Mouse (Mus musculus) midbrain, embryonic 16.5 days (tissue): ENCODE data around the gene Dolpp1. TPM values are rescaled to one million over a fixed set of nuclear protein-coding genes. Genes with fewer than 3 reads are reported as not detected.

Experiments used
- ATAC-seq: fragments of 200-750 bp; cut with Nextera tagmentation; 2 replicates; pipeline ENCODE4 v1.8.0; 2017; ENCODE audit warnings: moderate TSS enrichment
- H3K27ac ChIP-seq: fragments of 300-500 bp; sonication (generic); 2 replicates; pipeline ENCODE4 v1.5.1; 2014; ENCODE audit warnings: mild to moderate bottlenecking, low read length, mixed read lengths
- H3K27me3 ChIP-seq: fragments of 300-500 bp; sonication (generic); 2 replicates; pipeline ENCODE4 v1.6.1; 2014; ENCODE audit warnings: low read depth, low read length, mixed read lengths; ENCODE audit not compliant: control insufficient read depth, insufficient read depth
- H3K36me3 ChIP-seq: fragments of 300-500 bp; sonication (generic); 2 replicates; pipeline ENCODE4 v1.6.1; 2014; ENCODE audit warnings: mild to moderate bottlenecking, low read length, moderate library complexity, mixed read lengths; ENCODE audit not compliant: control insufficient read depth, insufficient read depth
- H3K4me1 ChIP-seq: fragments of 300-500 bp; sonication (generic); 2 replicates; pipeline ENCODE4 v1.6.1; 2014; ENCODE audit warnings: mild to moderate bottlenecking, low read length, mixed read lengths; ENCODE audit not compliant: control insufficient read depth, insufficient read depth
- H3K4me2 ChIP-seq: fragments of 300-500 bp; sonication (generic); 2 replicates; pipeline ENCODE4 v1.6.1; 2014; ENCODE audit warnings: mild to moderate bottlenecking, low read length, mixed read lengths
- H3K4me3 ChIP-seq: fragments of 300-500 bp; sonication (generic); 2 replicates; pipeline ENCODE4 v1.5.1; 2014; ENCODE audit warnings: low read depth, mild to moderate bottlenecking, low read length, moderate library complexity, mixed read lengths
- H3K9ac ChIP-seq: fragments of 300-500 bp; sonication (generic); 2 replicates; pipeline ENCODE4 v1.6.1; 2014; ENCODE audit warnings: low read depth, low read length, mixed read lengths
- H3K9me3 ChIP-seq: fragments of 300-500 bp; sonication (generic); replicated peaks from 2 replicates; pipeline ENCODE4 v1.6.1; 2014; ENCODE audit warnings: mild to moderate bottlenecking, low read length, mixed read lengths; ENCODE audit not compliant: control insufficient read depth, poor library complexity, severe bottlenecking
- WGBS: fragments of 180-500 bp; shearing (Covaris S2); extraction: QIAGEN DNeasy Blood & Tissue Kit; methylation state at CpG from one replicate; pipeline ENCODE4 v1.1.7; 2014; 5-methylcytosine and 5-hydroxymethylcytosine counted together
- polyA plus RNA-seq: library from polyadenylated mRNA; unstranded; fragments of >200 nt; fragmentation: Nextera tagmentation; extraction: Ambion mirVana; gene quantifications from 2 replicates; pipeline ENCODE4 v1.2.1, GENCODE M21; 2015

Gene Dolpp1
- polyA plus RNA-seq, 1 experiment from 2014 or later: 67.8 TPM

DNA sequence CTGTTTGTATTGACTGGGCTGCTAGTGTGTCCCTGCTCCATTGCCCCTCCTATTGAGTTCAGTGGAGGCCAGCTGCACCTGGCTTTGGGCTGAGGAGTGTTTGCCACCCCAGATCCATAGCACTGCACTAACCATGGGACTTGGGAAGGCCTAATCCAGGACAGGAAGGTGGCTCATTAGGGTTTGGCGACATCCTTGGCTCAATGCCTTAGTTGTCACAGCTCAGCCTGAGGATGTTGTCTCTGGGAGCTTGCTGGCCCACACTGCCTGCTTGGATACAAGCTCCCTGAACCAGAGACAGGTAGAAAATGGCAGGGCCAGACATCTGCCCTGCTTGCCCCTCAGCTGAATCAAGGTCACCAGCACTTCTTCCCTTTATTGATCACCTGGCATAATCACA, 9.5 kb downstream of the Dolpp1 start:
- Histone ChIP-seq H3K9me3 (no peaks in the 10 kb centered on the region), H3K4me1 (peaks cover 8% of the 10 kb centered on the region; the same call in 1 of the 2 replicates), H3K4me3 (no peak overlapping the region), H3K27ac (no peak overlapping the region), H3K36me3 (peaks cover 42% of the 10 kb centered on the region), H3K27me3 (no peaks in the 10 kb centered on the region), H3K9ac (no peak overlapping the region), H3K4me2 (no peak overlapping the region)
- ATAC-seq: no peak
- 74% methylated on average over 1 of the region's 1 CpGs for WGBS

DNA sequence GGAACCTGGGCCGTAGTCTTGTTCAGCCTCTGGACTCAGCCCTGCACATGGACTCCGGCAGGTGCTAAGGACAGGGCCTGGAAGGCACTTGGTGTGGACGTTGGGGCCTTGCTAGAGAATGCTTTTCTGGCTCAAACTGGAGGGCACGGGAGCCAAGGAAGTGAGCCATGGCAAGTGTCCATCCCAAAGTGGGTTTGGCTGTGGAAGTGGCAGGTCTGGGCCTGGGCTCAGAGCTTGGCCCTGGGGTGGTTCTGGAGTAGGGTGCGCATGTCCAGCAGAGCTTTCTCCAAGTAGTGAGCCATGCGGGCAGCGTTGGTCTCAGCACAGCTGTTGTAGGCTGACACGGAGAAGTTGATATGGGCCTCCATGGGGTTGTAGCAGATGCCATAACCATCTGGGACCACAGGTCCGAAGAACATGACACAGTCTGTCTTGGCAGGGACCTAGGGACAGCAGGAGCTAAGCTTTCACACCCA, 10.3 kb downstream of the Dolpp1 start:
- Histone ChIP-seq H3K27me3 (no peaks in the 10 kb centered on the region), H3K27ac (no peak overlapping the region), H3K9me3 (no peaks in the 10 kb centered on the region), H3K4me3 (no peak overlapping the region), H3K9ac (no peak overlapping the region), H3K4me2 (no peak overlapping the region), H3K4me1 (peaks cover 8% of the 10 kb centered on the region; the same call in 1 of the 2 replicates), H3K36me3 (peaks cover 47% of the 10 kb centered on the region)
- WGBS: 91% methylated on average over 9 of the region's 9 CpGs
- no peak for ATAC-seq

GRCm38 (mm10) chr2:30402843-30403242, 10.8 kb downstream of the Dolpp1 start:
- no peak overlapping the region for H3K4me3 ChIP-seq
- no peak overlapping the region for H3K4me2 ChIP-seq
- 51% methylated on average over 2 of the region's 2 CpGs for WGBS
- no peaks in the 10 kb centered on the region for H3K9me3 ChIP-seq
- peaks cover 8% of the 10 kb centered on the region; the same call in 1 of the 2 replicates for H3K4me1 ChIP-seq
- H3K9ac ChIP-seq: no peak overlapping the region
- no peak for ATAC-seq
- H3K27ac ChIP-seq: no peak overlapping the region
- H3K36me3 ChIP-seq: peaks cover 52% of the 10 kb centered on the region
- H3K27me3 ChIP-seq: no peaks in the 10 kb centered on the region

- no peak for ATAC-seq
- H3K27ac ChIP-seq: no peak overlapping the region
- H3K4me2 ChIP-seq: no peak overlapping the region
Measured at GRCm38 (mm10) chr2:30403870-30404269, 11.8 kb downstream of the Dolpp1 start.

DNA sequence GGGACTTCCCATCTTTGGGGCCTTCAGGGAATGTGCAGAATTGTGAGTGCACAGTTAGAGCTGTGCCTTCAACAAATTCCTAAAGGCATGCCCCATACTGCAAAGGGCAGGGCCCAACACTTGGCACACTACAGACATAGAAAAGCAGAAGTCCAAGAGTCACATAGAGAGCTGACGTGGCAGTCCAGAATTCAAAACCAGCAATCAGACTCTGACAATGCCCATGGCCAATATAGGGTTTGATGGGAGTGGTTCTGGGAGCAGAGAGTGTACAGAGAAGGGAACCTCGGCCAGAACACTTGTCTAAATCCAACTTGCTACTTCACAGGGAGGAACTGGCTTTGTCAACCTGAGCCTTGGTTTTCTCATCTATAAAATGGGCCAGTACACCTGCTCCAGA, 15.2 kb downstream of the Dolpp1 start:
- no peak for ATAC-seq
- H3K4me1 ChIP-seq: no peaks in the 10 kb centered on the region
- H3K36me3 ChIP-seq: peaks cover 64% of the 10 kb centered on the region
- no peaks in the 10 kb centered on the region for H3K27me3 ChIP-seq
- H3K9me3 ChIP-seq: no peaks in the 10 kb centered on the region
- H3K9ac ChIP-seq: no peak overlapping the region
- H3K4me2 ChIP-seq: no peak overlapping the region
- 98% methylated on average over 2 of the region's 2 CpGs for WGBS
- no peak overlapping the region for H3K27ac ChIP-seq
- no peak overlapping the region for H3K4me3 ChIP-seq

More at GRCm38 (mm10) chr2:30403870-30404269, 11.8 kb downstream of the Dolpp1 start:
- H3K4me3 ChIP-seq: no peak overlapping the region
- no peaks in the 10 kb centered on the region for H3K9me3 ChIP-seq
- 93% methylated on average over 1 of the region's 1 CpGs for WGBS
- H3K36me3 ChIP-seq: peaks cover 54% of the 10 kb centered on the region
- no peaks in the 10 kb centered on the region for H3K27me3 ChIP-seq
- H3K9ac ChIP-seq: no peak overlapping the region
- H3K4me1 ChIP-seq: peaks cover 8% of the 10 kb centered on the region; the same call in 1 of the 2 replicates

- Histone ChIP-seq H3K4me1 (0 out of 2 replicates have a peak, but pooled peaks cover 1% of the 10 kb centered on the region), H3K9me3 (no peaks in the 10 kb centered on the region), H3K4me3 (no peak overlapping the region), H3K36me3 (peaks cover 59% of the 10 kb centered on the region), H3K27ac (no peak overlapping the region), H3K27me3 (no peaks in the 10 kb centered on the region), H3K9ac (no peak overlapping the region), H3K4me2 (no peak overlapping the region)
- no peak for ATAC-seq
- WGBS: 95% methylated on average over 10 of the region's 10 CpGs
Measured at GRCm38 (mm10) chr2:30407778-30408177, 15.7 kb downstream of the Dolpp1 start.

DNA sequence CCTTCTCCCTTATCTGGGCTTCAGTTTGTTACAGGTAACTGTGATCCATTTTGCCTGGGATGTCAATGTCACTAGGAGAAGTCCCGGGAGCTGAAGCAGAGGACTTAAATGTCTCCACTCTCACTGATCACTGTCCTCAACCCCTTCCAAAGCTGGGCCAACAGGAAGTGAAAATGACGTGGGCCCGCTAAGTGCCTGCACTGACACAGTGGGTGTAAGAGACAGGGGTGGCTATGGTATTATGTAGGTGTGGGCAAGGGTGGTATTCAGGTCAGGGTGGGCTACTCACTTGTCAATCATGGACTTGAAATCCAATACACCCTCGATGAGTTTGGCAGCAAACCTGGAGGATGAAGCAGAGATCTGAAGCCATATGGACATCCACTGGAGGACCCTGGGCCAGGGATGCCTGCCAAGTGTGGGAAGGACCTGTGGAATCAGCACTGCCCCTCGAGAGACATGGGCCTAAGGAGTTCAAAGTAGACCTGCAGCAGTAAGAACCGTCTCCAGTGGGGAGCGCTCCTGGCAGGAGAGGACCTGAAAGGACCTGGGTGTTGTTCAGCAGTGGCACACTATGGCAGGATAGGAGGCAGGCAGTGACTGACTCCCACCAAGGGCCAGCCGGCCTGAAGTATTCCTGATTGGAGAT, 16.5 kb downstream of the Dolpp1 start:
- no peaks in the 10 kb centered on the region for H3K9me3 ChIP-seq
- H3K9ac ChIP-seq: no peak overlapping the region
- H3K36me3 ChIP-seq: peaks cover 52% of the 10 kb centered on the region
- WGBS: 85% methylated on average over 8 of the region's 8 CpGs
- no peak overlapping the region for H3K4me2 ChIP-seq
- no peak overlapping the region for H3K27ac ChIP-seq
- peaks cover 4% of the 10 kb centered on the region; the same call in 1 of the 2 replicates for H3K4me1 ChIP-seq
- H3K27me3 ChIP-seq: no peaks in the 10 kb centered on the region
- no peak for ATAC-seq
- no peak overlapping the region for H3K4me3 ChIP-seq

GRCm38 (mm10) chr2:30409454-30410176, 17.6 kb downstream of the Dolpp1 start:
- Histone ChIP-seq H3K36me3 (peaks cover 48% of the 10 kb centered on the region), H3K9me3 (no peaks in the 10 kb centered on the region), H3K9ac (no peak overlapping the region), H3K4me1 (peaks cover 11% of the 10 kb centered on the region), H3K27ac (no peak overlapping the region), H3K4me3 (no peak overlapping the region), H3K27me3 (no peaks in the 10 kb centered on the region), H3K4me2 (no peak overlapping the region)
- 97% methylated on average over 5 of the region's 5 CpGs for WGBS
- ATAC-seq: no peak
